Mouse (Mus musculus): ENCODE measurements around the gene Mitf.

Gene Mitf

GRCm38 (mm10) chr6:97950033-97950881 is 143.4 kb downstream of the Mitf start:
- CTCF ChIA-PET = no interaction called here

GRCm38 (mm10) chr6:97950882-97951245 is 144.0 kb downstream of the Mitf start:
- CTCF ChIA-PET = no interaction called here

GRCm38 (mm10) chr6:97951711-97952110 is 144.9 kb downstream of the Mitf start:
- CTCF ChIA-PET = no interaction called here

- CTCF ChIA-PET = no interaction called here
Observed at GRCm38 (mm10) chr6:97952845-97953244, 146.0 kb downstream of the Mitf start.

GRCm38 (mm10) chr6:97956121-97956520 is 149.3 kb downstream of the Mitf start:
- CTCF ChIA-PET = no interaction called here

GRCm38 (mm10) chr6:97956636-97957035 is 149.8 kb downstream of the Mitf start:
- CTCF ChIA-PET = interaction anchor here (0.6 kb wide), 1 partner anchor 16 kb away, joined by 3 read pairs; no protein-coding TSS in a partner anchor

GRCm38 (mm10) chr6:97958276-97958675 is 151.4 kb downstream of the Mitf start:
- CTCF ChIA-PET = no interaction called here

GRCm38 (mm10) chr6:97961776-97962175 is 154.9 kb downstream of the Mitf start:
- CTCF ChIA-PET = no interaction called here

- CTCF ChIA-PET = no interaction called here
Observed at GRCm38 (mm10) chr6:97962311-97962710, 155.5 kb downstream of the Mitf start.

GRCm38 (mm10) chr6:97964750-97965149 is 157.9 kb downstream of the Mitf start:
- CTCF ChIA-PET = no interaction called here

GRCm38 (mm10) chr6:97981668-97982067 is 174.8 kb downstream of the Mitf start:
- CTCF ChIA-PET = interaction anchor here (0.6 kb wide), 1 partner anchor 252 kb away, joined by 3 read pairs; no protein-coding TSS in a partner anchor

GRCm38 (mm10) chr6:97985658-97986057 is 178.8 kb downstream of the Mitf start:
- CTCF ChIA-PET = interaction anchor here (0.5 kb wide), 1 partner anchor 10 kb away, joined by 6 read pairs; no protein-coding TSS in a partner anchor

GRCm38 (mm10) chr6:97986417-97986816 is 179.6 kb downstream of the Mitf start:
- CTCF ChIA-PET = no interaction called here

GRCm38 (mm10) chr6:97993507-97993906 is 186.7 kb downstream of the Mitf start:
- CTCF ChIA-PET = no interaction called here

- CTCF ChIA-PET = no interaction called here
Observed at GRCm38 (mm10) chr6:97995606-97996307, 188.9 kb downstream of the Mitf start.

GRCm38 (mm10) chr6:98001551-98001950 is 194.7 kb downstream of the Mitf start:
- CTCF ChIA-PET = interaction anchor here (0.7 kb wide), 1 partner anchor 10 kb away, joined by 3 read pairs; no protein-coding TSS in a partner anchor

- CTCF ChIA-PET = no interaction called here
Observed at GRCm38 (mm10) chr6:98003114-98003513, 196.3 kb downstream of the Mitf start.

- CTCF ChIA-PET = no interaction called here
Observed at GRCm38 (mm10) chr6:98005566-98005965, 198.7 kb downstream of the Mitf start.

GRCm38 (mm10) chr6:98015066-98015465 is 208.2 kb downstream of the Mitf start:
- CTCF ChIA-PET = interaction anchor here (0.7 kb wide), 1 partner anchor 291 kb away, joined by 4 read pairs; no protein-coding TSS in a partner anchor

GRCm38 (mm10) chr6:98015819-98016218 is 209.0 kb downstream of the Mitf start:
- CTCF ChIA-PET = no interaction called here

- CTCF ChIA-PET = no interaction called here
Observed at GRCm38 (mm10) chr6:98023876-98024275, 217.0 kb downstream of the Mitf start.

GRCm38 (mm10) chr6:98038513-98038912 is 231.7 kb downstream of the Mitf start:
- CTCF ChIA-PET = no interaction called here

GRCm38 (mm10) chr6:98041795-98042194 is 234.9 kb downstream of the Mitf start:
- CTCF ChIA-PET = no interaction called here
